Mouse (Mus musculus): ENCODE data around the gene Gm26741. TPM values are rescaled to one million over a fixed set of nuclear protein-coding genes. Genes with fewer than 3 reads are reported as not detected.

Gm26741 gene
- polyA plus RNA-seq, 1 experiment: not detected

- no peak for DNase-seq (ENCODE audit: extremely low spot score in 1 of 2, low spot score in 1 of 2)
Measured at GRCm38 (mm10) chr10:52388922-52389430, 30.4 kb downstream of the Gm26741 start, which contains the start of gene Nepn. Gene Nepn, plus strand, starts transcription at chr10:52388972.

- DNase-seq (ENCODE audit: extremely low spot score in 1 of 2, low spot score in 1 of 2): no peak
Measured at GRCm38 (mm10) chr10:52389438-52389837, 30.9 kb downstream of the Gm26741 start.

- no peak for DNase-seq (ENCODE audit: extremely low spot score in 1 of 2, low spot score in 1 of 2)
Measured at GRCm38 (mm10) chr10:52391208-52391607, 32.6 kb downstream of the Gm26741 start.

- DNase-seq (ENCODE audit: extremely low spot score in 1 of 2, low spot score in 1 of 2): no peak
Measured at GRCm38 (mm10) chr10:52396647-52397046, 38.1 kb downstream of the Gm26741 start.

- no peak for DNase-seq (ENCODE audit: extremely low spot score in 1 of 2, low spot score in 1 of 2)
Measured at GRCm38 (mm10) chr10:52398715-52399114, 40.1 kb downstream of the Gm26741 start.

- DNase-seq (ENCODE audit: extremely low spot score in 1 of 2, low spot score in 1 of 2): peak in 1 of 2 experiments; percentile 13
Measured at GRCm38 (mm10) chr10:52399722-52400121, 41.2 kb downstream of the Gm26741 start.

- no peak for DNase-seq (ENCODE audit: extremely low spot score in 1 of 2, low spot score in 1 of 2)
Measured at GRCm38 (mm10) chr10:52405160-52405559, 46.6 kb downstream of the Gm26741 start.

- no peak for DNase-seq (ENCODE audit: extremely low spot score in 1 of 2, low spot score in 1 of 2)
Measured at GRCm38 (mm10) chr10:52407526-52407925, 49.0 kb downstream of the Gm26741 start.

Other genes with a start within 250 kb of the Gm26741 start
- not detected in 2 replicates for gene Ros1, start 163.5 kb upstream of the Gm26741 start, polyA plus RNA-seq (2012; rRNA removed)
- 6.6 TPM in 2 replicates for gene Dcbld1, start 125.1 kb upstream of the Gm26741 start, polyA plus RNA-seq (2012; rRNA removed)
- 25.0 and 25.1 TPM in 2 replicates for gene Gopc, start 23.4 kb downstream of the Gm26741 start, polyA plus RNA-seq (2012; rRNA removed)
- gene Nepn, start 30.2 kb downstream of the Gm26741 start, polyA plus RNA-seq (2012; rRNA removed): 0.11 and 0.12 TPM in 2 replicates
- 32.9 and 35.1 TPM in 2 replicates for gene Nus1, start 58.8 kb downstream of the Gm26741 start, polyA plus RNA-seq (2012; rRNA removed)